Mouse (Mus musculus) midbrain, embryonic 14.5 days (tissue): ENCODE data around the gene Hmgn2. TPM values are rescaled to one million over a fixed set of nuclear protein-coding genes. Genes with fewer than 3 reads are reported as not detected.

Experiments used
- ATAC-seq: fragments of 200-750 bp; cut with Nextera tagmentation; 2 replicates; pipeline ENCODE4 v1.8.0; 2017; ENCODE audit warnings: moderate number of reproducible peaks, moderate library complexity; ENCODE audit not compliant: low FRiP score, low TSS enrichment
- DNase-seq: peaks from one replicate; pipeline ENCODE4 v3.0.0-alpha.2; 2015
- H3K27ac ChIP-seq: fragments of 300-500 bp; sonication (generic); replicated peaks from 2 replicates; pipeline ENCODE4 v1.5.1; 2014; ENCODE audit warnings: mild to moderate bottlenecking, low read depth, low read length, moderate library complexity
- H3K27me3 ChIP-seq: fragments of 300-500 bp; sonication (generic); 2 replicates; pipeline ENCODE4 v1.6.1; 2014; ENCODE audit warnings: low read length, control low read depth, mixed read lengths; ENCODE audit not compliant: control insufficient read depth, insufficient read depth
- H3K36me3 ChIP-seq: fragments of 300-500 bp; sonication (generic); 2 replicates; pipeline ENCODE4 v1.6.1; 2014; ENCODE audit warnings: low read length, control low read depth; ENCODE audit not compliant: control insufficient read depth, insufficient read depth
- H3K4me1 ChIP-seq: fragments of 300-500 bp; sonication (generic); 2 replicates; pipeline ENCODE4 v1.6.1; 2014; ENCODE audit warnings: mild to moderate bottlenecking, antibody characterized with exemption, low read length, control low read depth; ENCODE audit not compliant: control insufficient read depth, insufficient read depth
- H3K4me2 ChIP-seq: fragments of 300-500 bp; sonication (generic); 2 replicates; pipeline ENCODE4 v1.6.1; 2014; ENCODE audit warnings: mild to moderate bottlenecking, low read length, moderate library complexity
- H3K4me3 ChIP-seq: fragments of 300-500 bp; sonication (generic); replicated peaks from 2 replicates; pipeline ENCODE4 v1.5.1; 2014; ENCODE audit warnings: low read depth, low read length
- H3K9ac ChIP-seq: fragments of 300-500 bp; sonication (generic); replicated peaks from 2 replicates; pipeline ENCODE4 v1.6.1; 2014; ENCODE audit warnings: mild to moderate bottlenecking, low read length, moderate library complexity
- H3K9me3 ChIP-seq: fragments of 300-500 bp; sonication (generic); 2 replicates; pipeline ENCODE4 v1.6.1; 2016; ENCODE audit warnings: low read length, control low read depth, mixed read lengths; ENCODE audit not compliant: control insufficient read depth
- WGBS: fragments of 180-500 bp; shearing (Covaris S2); extraction: QIAGEN DNeasy Blood & Tissue Kit; methylation state at CpG from one replicate; pipeline ENCODE4 v1.1.7; 2014; 5-methylcytosine and 5-hydroxymethylcytosine counted together
- polyA plus RNA-seq: library from polyadenylated mRNA; unstranded; fragments of >200 nt; fragmentation: Nextera tagmentation; extraction: Ambion mirVana; gene quantifications from 2 replicates; pipeline ENCODE4 v1.2.1, GENCODE M21; 2014

Hmgn2 gene
- polyA plus RNA-seq, 1 experiment from 2014 or later = 1,387 TPM

DNA sequence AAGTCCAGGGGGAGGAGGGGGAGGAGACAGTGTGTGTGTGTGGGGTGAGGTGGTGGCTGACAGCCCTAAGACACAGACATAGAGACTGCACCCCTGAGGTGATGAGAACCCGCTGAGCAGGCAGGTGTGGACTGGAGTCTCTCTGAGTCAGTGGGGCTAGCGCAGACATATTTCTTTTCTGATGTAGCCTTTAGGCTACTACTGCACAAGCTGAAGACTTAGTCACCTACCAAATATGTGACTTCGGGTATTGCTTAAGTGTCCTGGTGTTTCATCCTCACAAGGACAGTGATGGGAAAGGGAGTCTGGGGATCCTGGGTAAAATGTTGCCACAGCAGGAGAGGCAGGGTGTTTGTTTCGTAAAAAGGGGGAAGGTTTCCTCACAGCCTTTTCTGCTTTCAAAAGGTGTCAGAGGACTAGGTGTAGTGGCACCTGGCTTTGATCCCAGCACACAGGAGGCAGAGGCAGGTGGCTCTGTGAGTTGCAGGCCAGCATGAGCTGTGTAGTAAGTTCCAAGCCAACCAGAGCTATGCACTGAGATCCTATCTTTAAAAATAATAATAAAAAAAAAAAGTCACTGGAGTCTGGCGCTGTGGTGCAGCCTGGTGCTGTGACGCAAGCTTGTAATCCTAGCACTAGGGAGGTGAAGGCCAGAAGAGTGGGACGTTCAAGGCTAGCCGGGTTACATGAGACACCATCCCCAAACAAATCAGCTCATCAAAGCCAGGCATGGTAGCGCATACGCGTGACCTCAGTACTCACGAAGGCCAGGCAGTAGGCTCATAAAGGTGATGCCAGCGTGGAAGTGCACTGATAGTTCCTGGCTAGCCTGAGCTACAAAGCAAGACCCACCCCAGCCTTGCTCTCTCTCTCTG lies 27.8 kb downstream of the Hmgn2 start:
- 88% methylated on average over 13 of the region's 13 CpGs for WGBS
- Histone ChIP-seq H3K36me3 (no peaks in the 10 kb centered on the region), H3K9ac (no peak overlapping the region)

DNA sequence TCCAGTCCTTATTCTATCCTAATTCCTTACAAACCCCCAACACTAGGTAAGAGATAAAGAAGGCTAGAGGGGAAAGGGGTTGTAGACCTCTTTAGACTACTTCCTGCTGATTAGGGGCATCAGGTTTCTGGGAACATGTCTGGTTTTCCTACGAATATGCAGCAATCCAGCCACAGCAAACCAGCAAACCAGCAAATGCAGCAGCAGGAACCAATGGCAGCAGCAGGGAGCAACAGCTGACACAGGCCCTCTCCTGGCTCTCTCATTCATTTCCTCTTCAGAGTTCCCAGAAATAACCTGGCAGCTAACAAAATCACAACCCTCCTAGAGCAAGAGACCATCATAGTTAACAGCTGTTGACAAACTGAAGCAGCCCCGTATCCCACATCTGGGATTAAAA lies 30.4 kb downstream of the Hmgn2 start:
- H3K27ac ChIP-seq = no peak overlapping the region
- no peaks in the 10 kb centered on the region for H3K4me1 ChIP-seq
- H3K4me3 ChIP-seq = no peak overlapping the region
- ATAC-seq = no peak
- H3K9ac ChIP-seq = no peak overlapping the region
- 67% methylated on average over 2 of the region's 2 CpGs for WGBS
- H3K4me2 ChIP-seq = no peak overlapping the region
- H3K36me3 ChIP-seq = no peaks in the 10 kb centered on the region
- H3K9me3 ChIP-seq = no peaks in the 10 kb centered on the region
- DNase-seq = no peak
- no peaks in the 10 kb centered on the region for H3K27me3 ChIP-seq

More for the DNA sequence above, 27.8 kb downstream of the Hmgn2 start:
- ATAC-seq (no peak), DNase-seq (no peak)
- no peak overlapping the region for H3K4me3 ChIP-seq
- H3K27ac ChIP-seq = no peak overlapping the region
- no peaks in the 10 kb centered on the region for H3K4me1 ChIP-seq
- H3K9me3 ChIP-seq = no peaks in the 10 kb centered on the region
- no peaks in the 10 kb centered on the region for H3K27me3 ChIP-seq
- H3K4me2 ChIP-seq = no peak overlapping the region

DNA sequence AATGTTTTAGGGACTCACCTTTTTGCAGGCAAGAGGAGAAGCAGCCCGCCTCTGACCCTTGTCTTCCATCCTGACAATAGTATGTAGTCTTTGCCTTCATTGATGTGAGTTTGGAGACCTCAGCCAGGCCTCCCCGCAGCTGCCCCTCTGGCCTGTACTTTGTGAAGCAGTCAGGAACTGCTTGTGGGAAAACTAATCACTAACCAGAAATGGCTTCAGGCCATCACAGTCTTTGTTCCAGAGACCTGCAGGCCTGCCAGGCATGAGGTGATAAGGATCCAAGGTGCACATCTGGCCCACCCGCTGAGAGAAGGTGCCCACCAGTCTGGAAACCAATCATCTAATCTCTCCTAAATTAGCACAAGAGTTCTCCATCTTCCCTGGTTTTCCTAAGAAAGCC lies 36.7 kb downstream of the Hmgn2 start:
- no peak for DNase-seq
- Histone ChIP-seq H3K27ac (no peak overlapping the region), H3K9ac (no peak overlapping the region), H3K9me3 (no peaks in the 10 kb centered on the region), H3K4me2 (no peak overlapping the region), H3K4me3 (no peak overlapping the region), H3K36me3 (no peaks in the 10 kb centered on the region), H3K4me1 (no peaks in the 10 kb centered on the region), H3K27me3 (no peaks in the 10 kb centered on the region)
- no peak for ATAC-seq
- WGBS = 81% methylated on average over 3 of the region's 3 CpGs

DNA sequence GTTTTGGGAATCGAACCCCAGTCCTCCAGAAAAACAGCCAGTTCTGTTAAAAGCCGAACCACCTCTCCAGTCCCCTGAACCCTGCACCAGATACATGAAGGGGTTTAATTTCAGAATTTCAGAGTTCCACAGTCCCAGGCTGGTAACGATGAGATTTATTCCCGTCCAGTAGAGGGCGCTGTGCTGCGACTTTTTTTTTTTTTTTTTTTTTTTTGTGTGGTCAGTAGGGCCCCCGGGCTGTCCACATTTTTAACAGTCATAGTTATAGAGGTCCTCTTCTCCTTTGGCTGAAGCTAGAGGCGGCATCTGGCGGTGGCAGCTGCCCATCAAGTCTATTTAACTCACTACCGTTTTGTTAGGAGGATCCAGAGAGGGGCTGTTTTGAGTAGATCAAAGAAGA lies 37.1 kb downstream of the Hmgn2 start:
- no peak overlapping the region for H3K27ac ChIP-seq
- H3K4me1 ChIP-seq = no peaks in the 10 kb centered on the region
- 14% methylated on average over 10 of the region's 10 CpGs for WGBS
- no peaks in the 10 kb centered on the region for H3K9me3 ChIP-seq
- H3K27me3 ChIP-seq = no peaks in the 10 kb centered on the region
- DNase-seq (peak; percentile 40), ATAC-seq (no peak)
- H3K9ac ChIP-seq = no peak overlapping the region
- no peaks in the 10 kb centered on the region for H3K36me3 ChIP-seq
- H3K4me3 ChIP-seq = no peak overlapping the region
- no peak overlapping the region for H3K4me2 ChIP-seq

DNA sequence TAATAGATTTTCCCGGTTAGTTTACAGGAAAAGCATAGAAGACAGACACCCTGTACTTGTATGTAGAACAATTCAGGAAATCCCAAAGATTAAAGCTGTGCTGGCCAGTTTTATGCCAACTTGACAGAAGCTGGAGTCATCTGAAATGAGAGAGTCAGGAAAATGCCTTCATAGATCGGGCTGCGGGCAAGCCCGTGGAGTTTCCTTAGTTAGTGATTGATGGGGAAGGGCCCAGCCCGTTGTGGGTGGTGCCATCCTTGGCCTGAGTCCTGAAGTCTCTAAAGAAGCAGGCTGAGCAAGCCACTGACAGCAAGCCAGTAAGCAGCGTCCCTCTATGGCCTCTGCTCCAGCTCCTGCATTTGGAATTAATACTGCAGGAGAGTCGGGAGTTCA lies 39.2 kb downstream of the Hmgn2 start:
- no peak for ATAC-seq
- Histone ChIP-seq H3K4me3 (no peak overlapping the region), H3K27me3 (no peaks in the 10 kb centered on the region), H3K36me3 (no peaks in the 10 kb centered on the region), H3K27ac (no peak overlapping the region), H3K4me1 (no peaks in the 10 kb centered on the region), H3K9me3 (no peaks in the 10 kb centered on the region), H3K9ac (no peak overlapping the region), H3K4me2 (no peak overlapping the region)
- 53% methylated on average over 7 of the region's 7 CpGs for WGBS
- DNase-seq = no peak

DNA sequence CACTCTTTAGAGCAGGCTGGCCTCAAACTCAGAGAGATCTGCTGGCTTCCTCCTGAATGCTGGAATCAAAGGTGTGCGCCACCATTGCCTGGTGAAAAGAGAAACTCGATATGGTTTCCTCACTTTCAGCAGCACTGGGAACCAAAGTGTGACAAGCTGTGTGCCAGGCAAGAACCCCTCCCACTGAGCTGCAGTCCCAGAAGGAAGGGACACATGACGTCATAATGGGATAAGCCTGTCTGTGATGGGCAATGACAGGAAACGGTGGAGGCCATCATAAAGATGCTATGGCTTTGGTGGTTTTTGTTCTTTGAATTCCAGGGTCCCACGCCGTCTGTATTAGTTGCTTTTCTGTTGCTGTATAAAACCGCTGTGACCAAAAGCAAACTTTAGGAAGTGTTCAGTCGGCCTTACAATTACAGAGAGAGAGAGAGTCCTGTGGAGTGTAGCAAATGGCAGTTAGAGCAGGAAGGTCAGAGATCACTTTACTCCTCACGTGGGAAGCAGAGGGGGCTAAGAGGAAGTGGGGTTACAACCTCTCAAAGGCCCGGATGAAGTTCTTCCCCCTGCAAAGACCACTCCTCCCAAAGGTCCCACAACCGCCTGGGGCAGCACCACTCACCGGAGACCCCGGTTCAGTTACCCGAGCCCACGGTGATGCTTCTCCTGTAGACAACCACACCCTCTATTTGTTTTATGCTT lies 39.7 kb downstream of the Hmgn2 start:
- Histone ChIP-seq H3K27ac (no peak overlapping the region), H3K9me3 (no peaks in the 10 kb centered on the region), H3K27me3 (no peaks in the 10 kb centered on the region), H3K4me3 (no peak overlapping the region), H3K4me2 (no peak overlapping the region), H3K4me1 (no peaks in the 10 kb centered on the region), H3K9ac (no peak overlapping the region), H3K36me3 (no peaks in the 10 kb centered on the region)
- no peak for ATAC-seq
- DNase-seq = no peak
- WGBS = 66% methylated on average over 15 of the region's 15 CpGs

DNA sequence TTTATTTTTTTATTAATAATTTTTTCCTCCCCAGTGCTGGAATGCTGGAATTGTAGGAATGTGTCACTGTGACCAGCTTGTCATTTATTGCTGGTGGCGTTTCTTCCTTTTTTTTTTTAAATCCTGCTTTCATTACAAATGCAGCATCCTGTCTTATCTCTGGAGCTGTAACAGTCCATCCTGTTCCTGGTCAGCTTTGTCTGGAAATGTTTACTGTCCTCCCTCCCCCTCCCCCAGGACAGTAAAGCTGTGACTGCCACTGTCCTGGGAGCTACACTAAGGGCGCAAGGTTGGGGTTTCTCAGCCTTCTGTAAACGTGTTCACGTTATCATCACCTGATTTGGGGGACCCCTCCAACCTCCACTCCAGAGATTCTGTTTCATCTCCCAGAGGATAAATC lies 43.2 kb downstream of the Hmgn2 start:
- 79% methylated on average over 4 of the region's 4 CpGs for WGBS
- no peak for DNase-seq
- H3K27ac ChIP-seq = no peak overlapping the region

DNA sequence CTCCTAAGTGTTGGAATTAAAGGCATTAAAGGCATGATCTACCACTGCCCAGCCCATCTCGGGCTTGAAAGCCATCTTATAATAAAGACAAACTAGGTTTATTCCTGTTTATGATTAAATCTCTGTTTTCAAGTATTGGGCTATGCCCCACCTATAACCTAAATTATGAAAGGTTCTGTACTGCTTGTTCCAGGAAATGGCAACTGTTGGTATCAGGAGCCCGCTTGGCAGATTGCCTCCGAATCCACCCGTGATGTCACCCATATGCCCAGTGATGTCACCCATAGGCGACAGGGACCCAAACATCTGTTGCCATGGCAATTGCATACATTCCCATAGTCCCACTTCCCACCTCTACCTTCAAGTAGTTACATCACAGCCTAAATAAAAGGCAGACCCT lies 44.7 kb downstream of the Hmgn2 start:
- ATAC-seq (no peak), DNase-seq (no peak)
- Histone ChIP-seq H3K9me3 (no peaks in the 10 kb centered on the region), H3K27me3 (no peaks in the 10 kb centered on the region), H3K4me1 (no peaks in the 10 kb centered on the region), H3K36me3 (no peaks in the 10 kb centered on the region), H3K27ac (no peak overlapping the region), H3K4me3 (no peak overlapping the region), H3K9ac (no peak overlapping the region), H3K4me2 (no peak overlapping the region)
- WGBS = 89% methylated on average over 5 of the region's 5 CpGs

More for the DNA sequence above, 43.2 kb downstream of the Hmgn2 start:
- Histone ChIP-seq H3K9ac (no peak overlapping the region), H3K4me3 (no peak overlapping the region), H3K9me3 (no peaks in the 10 kb centered on the region), H3K36me3 (no peaks in the 10 kb centered on the region), H3K4me1 (no peaks in the 10 kb centered on the region), H3K4me2 (no peak overlapping the region), H3K27me3 (no peaks in the 10 kb centered on the region)
- ATAC-seq = no peak
